13 mouse cellular contexts compared by ENCODE assay signal in genomic region chr10:61045081-61045480, GRCm38 (mm10). TPM values are rescaled to one million over a fixed set of nuclear protein-coding genes. Genes with fewer than 3 reads are reported as not detected.
DNase-seq lines count a peak whose midpoint lies in the region; ATAC-seq and TF ChIP-seq lines count a peak whose summit lies in the region.
"Had no signal": no experiment of that assay in that cellular context is flagged by ENCODE, and none has a peak within 500 bp of the region (broad histone marks: within the 10 kb centered on the region; RNA-seq: fewer than 3 reads in every experiment).

No protein-coding gene starts in this region.

- H3K36me3 ChIP-seq in hindbrain, embryonic 15.5 days, result no peaks in the 10 kb centered on the region
- H3K36me3 ChIP-seq in hindbrain, embryonic 12.5 days, result no peaks in the 10 kb centered on the region
- H3K36me3 ChIP-seq in CH12.LX (replicated peaks in 1 of 2; ENCODE audit: control insufficient read depth in 1 of 2, insufficient read depth in 1 of 2, low read length in 1 of 2), result no peaks in the 10 kb centered on the region
- no peaks in the 10 kb centered on the region for H3K36me3 ChIP-seq in midbrain, embryonic 14.5 days (ENCODE audit: control insufficient read depth, insufficient read depth, low read length)

- H3K4me3 ChIP-seq in hindbrain, embryonic 15.5 days, result no peak overlapping the region
- H3K4me3 ChIP-seq in hindbrain, embryonic 12.5 days, result no peak overlapping the region
- H3K4me3 ChIP-seq in CH12.LX (replicated peaks in 1 of 3; ENCODE audit: low read depth in 2 of 3, low read length in 2 of 3, poor library complexity in 1 of 3), result no peak overlapping the region
- H3K4me3 ChIP-seq in midbrain, embryonic 14.5 days (replicated peaks; ENCODE audit: low read depth, low read length), result no peak overlapping the region
- H3K4me3 ChIP-seq: myocyte had no signal

- dilution Hi-C loops in CH12.LX (cut with MboI; ENCODE audit: extremely low pct_ligation_motif_present, extremely low pct_unique_long_range_greater_than_20kb, low sequenced_read_pairs), result no loop called here

- H3K79me2 ChIP-seq in CH12.LX (replicated peaks; ENCODE audit: control insufficient read depth, extremely low read depth, insufficient read depth, poor library complexity, severe bottlenecking), result no peaks in the 10 kb centered on the region

- H3K9me3 ChIP-seq in hindbrain, embryonic 15.5 days, result no peaks in the 10 kb centered on the region
- no peaks in the 10 kb centered on the region for H3K9me3 ChIP-seq in hindbrain, embryonic 12.5 days (replicated peaks)
- H3K9me3 ChIP-seq in CH12.LX (replicated peaks; ENCODE audit: low read length), result no peaks in the 10 kb centered on the region
- no peaks in the 10 kb centered on the region for H3K9me3 ChIP-seq in midbrain, embryonic 14.5 days (ENCODE audit: control insufficient read depth, low read length)

- 0 out of 2 replicates have a peak, but pooled peaks have one; percentile 54 for ATAC-seq in hindbrain, embryonic 15.5 days (ENCODE audit: low FRiP score, low read depth)
- ATAC-seq in hindbrain, embryonic 12.5 days (ENCODE audit: low FRiP score), result no peak
- peak; percentile 48; the same call in 1 of the 2 replicates for ATAC-seq in midbrain, embryonic 14.5 days (ENCODE audit: low FRiP score, low TSS enrichment)
- ATAC-seq in erythroblast, adult 5-6 weeks (replicated peaks; ENCODE audit: low FRiP score, poor library complexity, severe bottlenecking), result no peak

- 16% methylated on average over 8 of the region's 8 CpGs for WGBS in hindbrain, embryonic 15.5 days
- WGBS in hindbrain, embryonic 12.5 days, result 17% methylated on average over 8 of the region's 8 CpGs
- WGBS in midbrain, embryonic 14.5 days, result 17% methylated on average over 8 of the region's 8 CpGs

- no peak overlapping the region for H3K9ac ChIP-seq in hindbrain, embryonic 15.5 days
- no peak overlapping the region for H3K9ac ChIP-seq in hindbrain, embryonic 12.5 days
- no peak overlapping the region for H3K9ac ChIP-seq in CH12.LX (ENCODE audit: insufficient read depth, low read depth)
- no peak overlapping the region for H3K9ac ChIP-seq in midbrain, embryonic 14.5 days (replicated peaks; ENCODE audit: low read length)

- in situ Hi-C loops in CH12.LX (cut with MboI; ENCODE audit: low pct_ligation_motif_present, low pct_unique_long_range_greater_than_20kb, low sequenced_read_pairs), result no loop called here

- peak; percentile 22 for DNase-seq in CH12.LX (ENCODE audit: extremely low read depth)
- DNase-seq in embryo, embryonic 10.5 days (ENCODE audit: low spot score), result peak; percentile 64
- DNase-seq in midbrain, embryonic 14.5 days, result no peak
- DNase-seq in spleen, postnatal 10 days (ENCODE audit: low spot score in 2 of 2), result no peak
- DNase-seq in frontal cortex, postnatal 25 days (ENCODE audit: low spot score in 2 of 2), result no peak
- DNase-seq: adrenal gland, adult 2 months; cerebellum, postnatal 25 days; gastrocnemius, postnatal 10 days; lung, adult 2 months had no signal

- TF ChIP-seq POLR2A in CH12.LX (IDR thresholded peaks at IDR 0.05; ENCODE audit: low read depth, low read length), result no peak

- no peak for TF ChIP-seq CTCF in CH12.LX (conservative IDR thresholded peaks at IDR 0.05 in 1 of 2, IDR thresholded peaks at IDR 0.05 in 1 of 2; ENCODE audit: low read depth in 2 of 2, low read length in 2 of 2)

- TF ChIP-seq RAD21 in CH12.LX (IDR thresholded peaks at IDR 0.05; ENCODE audit: low read depth, low read length), result no peak

- H3K27ac ChIP-seq in hindbrain, embryonic 15.5 days (replicated peaks), result no peak overlapping the region
- H3K27ac ChIP-seq in hindbrain, embryonic 12.5 days, result no peak overlapping the region
- no peak overlapping the region for H3K27ac ChIP-seq in CH12.LX (ENCODE audit: insufficient read depth, low read depth)
- no peak overlapping the region for H3K27ac ChIP-seq in midbrain, embryonic 14.5 days (replicated peaks; ENCODE audit: low read depth, low read length)

- no peaks in the 10 kb centered on the region for H3K27me3 ChIP-seq in hindbrain, embryonic 15.5 days
- no peaks in the 10 kb centered on the region; the same call in 1 of the 2 replicates for H3K27me3 ChIP-seq in hindbrain, embryonic 12.5 days
- H3K27me3 ChIP-seq in CH12.LX (replicated peaks), result peaks cover 82% of the 10 kb centered on the region
- no peaks in the 10 kb centered on the region for H3K27me3 ChIP-seq in midbrain, embryonic 14.5 days (ENCODE audit: control insufficient read depth, insufficient read depth, low read length)

- H3K4me2 ChIP-seq in hindbrain, embryonic 15.5 days, result no peak overlapping the region
- no peak overlapping the region for H3K4me2 ChIP-seq in hindbrain, embryonic 12.5 days (replicated peaks)
- H3K4me2 ChIP-seq in CH12.LX (ENCODE audit: insufficient read depth, low read depth, poor library complexity, severe bottlenecking), result no peak overlapping the region
- H3K4me2 ChIP-seq in midbrain, embryonic 14.5 days (ENCODE audit: low read length), result no peak overlapping the region

- no peak for TF ChIP-seq EP300 in CH12.LX (IDR thresholded peaks at IDR 0.05; ENCODE audit: low read length)

- H3K4me1 ChIP-seq in hindbrain, embryonic 15.5 days (replicated peaks), result no peaks in the 10 kb centered on the region
- H3K4me1 ChIP-seq in hindbrain, embryonic 12.5 days, result 0 out of 2 replicates have a peak, but pooled peaks cover 5% of the 10 kb centered on the region
- H3K4me1 ChIP-seq in CH12.LX (ENCODE audit: control insufficient read depth in 1 of 2, insufficient read depth in 2 of 2), result no peaks in the 10 kb centered on the region
- no peaks in the 10 kb centered on the region for H3K4me1 ChIP-seq in midbrain, embryonic 14.5 days (ENCODE audit: control insufficient read depth, insufficient read depth, low read length)

TF ChIP-seq in CH12.LX, 34 proteins besides CTCF, POLR2A, EP300 and RAD21:
- TF ChIP-seq BHLHE40 (IDR thresholded peaks at IDR 0.05; ENCODE audit: low read depth, low read length) (no peak), MAX (IDR thresholded peaks at IDR 0.05; ENCODE audit: low read length) (no peak), ELF1 (IDR thresholded peaks at IDR 0.05; ENCODE audit: low read depth, low read length) (no peak), MAFK (IDR thresholded peaks at IDR 0.05; ENCODE audit: insufficient replicate concordance, low read length) (no peak), MAZ (IDR thresholded peaks at IDR 0.05; ENCODE audit: low read depth, low read length) (no peak), CHD2 (IDR thresholded peaks at IDR 0.05; ENCODE audit: low read length) (no peak), ZC3H11A (IDR thresholded peaks at IDR 0.05; ENCODE audit: low read depth, low read length) (no peak), TBP (conservative IDR thresholded peaks at IDR 0.05; ENCODE audit: low read depth, low read length) (no peak), KAT2A (IDR thresholded peaks at IDR 0.05; ENCODE audit: insufficient replicate concordance, low read length) (no peak), SIN3A (IDR thresholded peaks at IDR 0.05; ENCODE audit: low read length) (no peak), CHD1 (IDR thresholded peaks at IDR 0.05; ENCODE audit: low read depth, low read length) (no peak), ZKSCAN1 (IDR thresholded peaks at IDR 0.05; ENCODE audit: borderline replicate concordance, low read depth, low read length) (no peak), JUND (conservative IDR thresholded peaks at IDR 0.05; ENCODE audit: low read depth, low read length) (no peak), ZMIZ1 (IDR thresholded peaks at IDR 0.05; ENCODE audit: low read depth, low read length) (no peak), E2F4 (IDR thresholded peaks at IDR 0.05; ENCODE audit: insufficient replicate concordance, low read depth, low read length) (no peak), MXI1 (IDR thresholded peaks at IDR 0.05; ENCODE audit: low read depth, low read length) (no peak)

RNA-seq across cellular contexts. Expression of gene Pcbd1, which starts 44.0 kb away (rescaled TPM):
- 42.8 and 47.7 TPM in 2 replicates for polyA plus RNA-seq in hindbrain, embryonic 15.5 days (2015; fragmentation: Nextera tagmentation; extraction: Ambion mirVana)
- 20.7 and 26.2 TPM in 2 replicates for polyA plus RNA-seq in hindbrain, embryonic 12.5 days (2016; fragmentation: Nextera tagmentation; extraction: Ambion mirVana)
- total RNA-seq in CH12.LX (2012; rRNA removed) (34.7 and 36.1 TPM in 2 replicates), CH12.LX (2014; rRNA removed) (16.5 and 19.3 TPM in 2 replicates)
- 22.5 and 25.3 TPM in 2 replicates for polyA plus RNA-seq in CH12.LX (2012; ENCODE audit: insufficient read length, low read depth)
- 39.8 and 52.0 TPM in 2 replicates for polyA plus RNA-seq in midbrain, embryonic 14.5 days (2014; fragmentation: Nextera tagmentation; extraction: Ambion mirVana)
- 1.7 TPM in 1 of 2 replicates, not detected in the other for total RNA-seq in erythroblast, adult 5-6 weeks (2015; ENCODE audit: low replicate concordance)
- total RNA-seq in erythroblast, adult 5-6 weeks (2017; ENCODE audit: low replicate concordance), result not detected in 2 replicates

Comparison
In these comparisons a context has a peak if more than half of its experiments do, and no peak if none do; other contexts are left out.
1. ATAC-seq: peak in hindbrain, embryonic 15.5 days (single experiment) and midbrain, embryonic 14.5 days (single experiment); none in hindbrain, embryonic 12.5 days (single experiment) and erythroblast, adult 5-6 weeks (single experiment).
2. DNase-seq: peak in CH12.LX (single experiment) and embryo, embryonic 10.5 days (single experiment); none in midbrain, embryonic 14.5 days (single experiment), spleen, postnatal 10 days (0 of 2) and frontal cortex, postnatal 25 days (0 of 2).